Mouse (Mus musculus) lung, embryonic 15.5 days (tissue): ENCODE data around the gene Anapc2. TPM values are rescaled to one million over a fixed set of nuclear protein-coding genes. Genes with fewer than 3 reads are reported as not detected.

Source experiments
- ATAC-seq: fragments of 200-750 bp; cut with Nextera tagmentation; 2 replicates; pipeline ENCODE4 v1.8.0; 2017; ENCODE audit warnings: moderate number of reproducible peaks, borderline replicate concordance; ENCODE audit not compliant: low FRiP score, low TSS enrichment; ENCODE audit errors: extremely low read depth
- H3K27ac ChIP-seq: fragments of 300-500 bp; sonication (generic); 2 replicates; pipeline ENCODE4 v1.5.1; 2015; ENCODE audit warnings: moderate library complexity, mild to moderate bottlenecking, inconsistent platforms
- H3K27me3 ChIP-seq: fragments of 300-500 bp; sonication (generic); 2 replicates; pipeline ENCODE4 v1.6.1; 2015; ENCODE audit warnings: inconsistent platforms
- H3K36me3 ChIP-seq: fragments of 300-500 bp; sonication (generic); 2 replicates; pipeline ENCODE4 v1.6.1; 2015; ENCODE audit warnings: inconsistent platforms
- H3K4me1 ChIP-seq: fragments of 300-500 bp; sonication (generic); 2 replicates; pipeline ENCODE4 v1.6.1; 2015; ENCODE audit warnings: inconsistent platforms
- H3K4me2 ChIP-seq: fragments of 300-500 bp; sonication (generic); 2 replicates; pipeline ENCODE4 v1.6.1; 2015; ENCODE audit warnings: inconsistent platforms, mild to moderate bottlenecking, moderate library complexity
- H3K4me3 ChIP-seq: fragments of 300-500 bp; sonication (generic); 2 replicates; pipeline ENCODE4 v1.5.1; 2015; ENCODE audit warnings: mild to moderate bottlenecking, inconsistent platforms
- H3K9ac ChIP-seq: fragments of 300-500 bp; sonication (generic); 2 replicates; pipeline ENCODE4 v1.6.1; 2015; ENCODE audit warnings: inconsistent platforms
- H3K9me3 ChIP-seq: fragments of 300-500 bp; sonication (generic); 2 replicates; pipeline ENCODE4 v1.6.1; 2016; ENCODE audit warnings: inconsistent platforms
- WGBS: fragments of 180-500 bp; shearing (Covaris S2); methylation state at CpG from one replicate; pipeline ENCODE4 v1.1.7; 2015; 5-methylcytosine and 5-hydroxymethylcytosine counted together
- polyA plus RNA-seq: library from polyadenylated mRNA; unstranded; fragments of >200 nt; fragmentation: Nextera tagmentation; extraction: Ambion mirVana; gene quantifications from 2 replicates; pipeline ENCODE4 v1.2.1, GENCODE M21; 2015

Anapc2 gene
- polyA plus RNA-seq, 1 experiment from 2014 or later: 136 TPM

- H3K4me1 ChIP-seq: peaks cover 44% of the 10 kb centered on the region
- no peak for ATAC-seq
- H3K27me3 ChIP-seq: peaks cover 77% of the 10 kb centered on the region
- no peak overlapping the region for H3K27ac ChIP-seq
- no peak overlapping the region; the same call in 1 of the 2 replicates for H3K9ac ChIP-seq
- peak overlapping the region; percentile 61 for H3K4me2 ChIP-seq
- H3K9me3 ChIP-seq: no peaks in the 10 kb centered on the region
- 7% methylated on average over 32 of the region's 32 CpGs for WGBS
- peak overlapping the region; percentile 35; the same call in 1 of the 2 replicates for H3K4me3 ChIP-seq
- H3K36me3 ChIP-seq: no peaks in the 10 kb centered on the region
These were observed 19.1 kb downstream of the Anapc2 start for GRCm38 (mm10) chr2:25291184-25292053.

GRCm38 (mm10) chr2:25292054-25292544, 19.8 kb downstream of the Anapc2 start:
- Histone ChIP-seq H3K36me3 (no peaks in the 10 kb centered on the region), H3K4me1 (peaks cover 37% of the 10 kb centered on the region), H3K9me3 (no peaks in the 10 kb centered on the region), H3K27ac (no peak overlapping the region), H3K4me2 (peak overlapping the region; percentile 61), H3K27me3 (peaks cover 82% of the 10 kb centered on the region), H3K9ac (no peak overlapping the region), H3K4me3 (peak overlapping the region; percentile 35)
- peak; percentile 15; the same call in 1 of the 2 replicates for ATAC-seq
- 4% methylated on average over 40 of the region's 43 CpGs for WGBS

- Histone ChIP-seq H3K27ac (no peak overlapping the region), H3K9ac (no peak overlapping the region), H3K4me1 (peaks cover 29% of the 10 kb centered on the region), H3K36me3 (no peaks in the 10 kb centered on the region), H3K9me3 (no peaks in the 10 kb centered on the region), H3K4me3 (no peak overlapping the region), H3K27me3 (peaks cover 86% of the 10 kb centered on the region), H3K4me2 (peak overlapping the region; percentile 61)
- ATAC-seq: no peak
- WGBS: 5% methylated on average over 1 of the region's 1 CpGs
These were observed 20.6 kb downstream of the Anapc2 start for GRCm38 (mm10) chr2:25292856-25293255.

- no peak overlapping the region for H3K4me2 ChIP-seq
- H3K27me3 ChIP-seq: peaks cover 77% of the 10 kb centered on the region
- 72% methylated on average over 9 of the region's 9 CpGs for WGBS
- H3K36me3 ChIP-seq: no peaks in the 10 kb centered on the region
- ATAC-seq: no peak
- no peak overlapping the region for H3K4me3 ChIP-seq
- no peaks in the 10 kb centered on the region for H3K9me3 ChIP-seq
- no peak overlapping the region for H3K27ac ChIP-seq
- peaks cover 24% of the 10 kb centered on the region for H3K4me1 ChIP-seq
- no peak overlapping the region for H3K9ac ChIP-seq
These were observed 21.4 kb downstream of the Anapc2 start for GRCm38 (mm10) chr2:25293706-25294105.

GRCm38 (mm10) chr2:25297093-25297492, 24.8 kb downstream of the Anapc2 start:
- ATAC-seq: no peak
- 70% methylated on average over 8 of the region's 8 CpGs for WGBS
- no peaks in the 10 kb centered on the region for H3K9me3 ChIP-seq
- no peak overlapping the region for H3K4me2 ChIP-seq
- no peak overlapping the region for H3K9ac ChIP-seq
- peaks cover 7% of the 10 kb centered on the region; the same call in 1 of the 2 replicates for H3K4me1 ChIP-seq
- peaks cover 43% of the 10 kb centered on the region for H3K27me3 ChIP-seq
- H3K4me3 ChIP-seq: no peak overlapping the region
- no peaks in the 10 kb centered on the region for H3K36me3 ChIP-seq
- no peak overlapping the region for H3K27ac ChIP-seq

GRCm38 (mm10) chr2:25298046-25298445, 25.8 kb downstream of the Anapc2 start:
- no peaks in the 10 kb centered on the region for H3K36me3 ChIP-seq
- H3K4me1 ChIP-seq: no peaks in the 10 kb centered on the region
- H3K27me3 ChIP-seq: peaks cover 38% of the 10 kb centered on the region
- no peak for ATAC-seq
- H3K4me2 ChIP-seq: no peak overlapping the region
- 73% methylated on average over 10 of the region's 10 CpGs for WGBS
- no peak overlapping the region for H3K4me3 ChIP-seq
- no peak overlapping the region for H3K9ac ChIP-seq
- H3K9me3 ChIP-seq: no peaks in the 10 kb centered on the region
- no peak overlapping the region for H3K27ac ChIP-seq

- Histone ChIP-seq H3K27ac (no peak overlapping the region), H3K4me3 (no peak overlapping the region), H3K4me1 (peaks cover 10% of the 10 kb centered on the region), H3K9ac (no peak overlapping the region), H3K36me3 (no peaks in the 10 kb centered on the region), H3K4me2 (no peak overlapping the region), H3K27me3 (peaks cover 43% of the 10 kb centered on the region), H3K9me3 (no peaks in the 10 kb centered on the region)
- 63% methylated on average over 3 of the region's 3 CpGs for WGBS
- peak; percentile 12; the same call in 1 of the 2 replicates for ATAC-seq
These were observed 31.2 kb downstream of the Anapc2 start for GRCm38 (mm10) chr2:25303452-25303851.

GRCm38 (mm10) chr2:25303931-25304656, 31.8 kb downstream of the Anapc2 start:
- H3K27me3 ChIP-seq: peaks cover 50% of the 10 kb centered on the region
- peak overlapping the region; percentile 79; the same call in 1 of the 2 replicates for H3K4me2 ChIP-seq
- no peak for ATAC-seq
- H3K36me3 ChIP-seq: no peaks in the 10 kb centered on the region
- H3K9me3 ChIP-seq: no peaks in the 10 kb centered on the region
- peaks cover 10% of the 10 kb centered on the region for H3K4me1 ChIP-seq
- no peak overlapping the region for H3K27ac ChIP-seq
- 64% methylated on average over 7 of the region's 7 CpGs for WGBS
- no peak overlapping the region for H3K9ac ChIP-seq
- peak overlapping the region; percentile 44 for H3K4me3 ChIP-seq

- H3K9ac ChIP-seq: peak overlapping the region; percentile 34; the same call in 1 of the 2 replicates
- peak overlapping the region; percentile 44 for H3K4me3 ChIP-seq
- H3K4me1 ChIP-seq: peaks cover 10% of the 10 kb centered on the region
- no peak overlapping the region for H3K27ac ChIP-seq
- H3K27me3 ChIP-seq: peaks cover 57% of the 10 kb centered on the region
- no peaks in the 10 kb centered on the region for H3K36me3 ChIP-seq
- ATAC-seq: peak; percentile 73
- peak overlapping the region; percentile 79 for H3K4me2 ChIP-seq
- no peaks in the 10 kb centered on the region for H3K9me3 ChIP-seq
- WGBS: 3% methylated on average over 43 of the region's 45 CpGs
These were observed 32.6 kb downstream of the Anapc2 start for GRCm38 (mm10) chr2:25304657-25305541.

- Histone ChIP-seq H3K9me3 (no peaks in the 10 kb centered on the region), H3K4me2 (peak overlapping the region; percentile 79), H3K4me1 (peaks cover 10% of the 10 kb centered on the region), H3K27me3 (peaks cover 65% of the 10 kb centered on the region), H3K27ac (no peak overlapping the region), H3K36me3 (no peaks in the 10 kb centered on the region), H3K4me3 (peak overlapping the region; percentile 44), H3K9ac (peak overlapping the region; percentile 34; the same call in 1 of the 2 replicates)
- WGBS: 42% methylated on average over 14 of the region's 14 CpGs
- ATAC-seq: no peak
These were observed 33.5 kb downstream of the Anapc2 start for GRCm38 (mm10) chr2:25305587-25306359.
